Mouse (Mus musculus): Measurements from ENCODE around the gene Tsks.
A peak's percentile ranks its signal among the peaks of the same experiment; 100 is the strongest.

The Tsks gene

GRCm38 (mm10) chr7:44942904-44943303, at the start of gene Tsks:
TSS of gene Tsks (plus strand) at chr7:44943204.
- DNase-seq (ENCODE audit: low read depth, low spot score), result no peak

- no peak for DNase-seq (ENCODE audit: low read depth, low spot score)
These were observed 48.8 kb upstream of the Tsks start for GRCm38 (mm10) chr7:44894175-44894574.

GRCm38 (mm10) chr7:44895206-44895592, 47.8 kb upstream of the Tsks start:
- no peak for DNase-seq (ENCODE audit: low read depth, low spot score)

GRCm38 (mm10) chr7:44895593-44896434, 47.2 kb upstream of the Tsks start, which contains the start of gene Fuz:
TSS of gene Fuz (plus strand) at chr7:44896079.
- DNase-seq (ENCODE audit: low read depth, low spot score), result peak; percentile 99

GRCm38 (mm10) chr7:44896499-44896898, 46.5 kb upstream of the Tsks start:
- no peak for DNase-seq (ENCODE audit: low read depth, low spot score)

GRCm38 (mm10) chr7:44898607-44899006, 44.4 kb upstream of the Tsks start:
- DNase-seq (ENCODE audit: low read depth, low spot score), result peak; percentile 78

GRCm38 (mm10) chr7:44900632-44901031, 42.4 kb upstream of the Tsks start:
- no peak for DNase-seq (ENCODE audit: low read depth, low spot score)

GRCm38 (mm10) chr7:44901230-44901722, 41.7 kb upstream of the Tsks start:
- DNase-seq (ENCODE audit: low read depth, low spot score), result peak; percentile 89

GRCm38 (mm10) chr7:44905430-44905829, 37.6 kb upstream of the Tsks start:
- no peak for DNase-seq (ENCODE audit: low read depth, low spot score)

- no peak for DNase-seq (ENCODE audit: low read depth, low spot score)
These were observed 34.1 kb upstream of the Tsks start for GRCm38 (mm10) chr7:44908706-44909476.

GRCm38 (mm10) chr7:44914396-44914795, 28.6 kb upstream of the Tsks start:
- no peak for DNase-seq (ENCODE audit: low read depth, low spot score)

- DNase-seq (ENCODE audit: low read depth, low spot score), result no peak
These were observed 27.7 kb upstream of the Tsks start for GRCm38 (mm10) chr7:44915314-44915713.

- no peak for DNase-seq (ENCODE audit: low read depth, low spot score)
These were observed 26.8 kb upstream of the Tsks start for GRCm38 (mm10) chr7:44916191-44916590.

- DNase-seq (ENCODE audit: low read depth, low spot score), result no peak
These were observed 26.1 kb upstream of the Tsks start for GRCm38 (mm10) chr7:44916881-44917280.

- DNase-seq (ENCODE audit: low read depth, low spot score), result no peak
These were observed 24.8 kb upstream of the Tsks start for GRCm38 (mm10) chr7:44918219-44918618.

GRCm38 (mm10) chr7:44919127-44919526, 23.9 kb upstream of the Tsks start:
- no peak for DNase-seq (ENCODE audit: low read depth, low spot score)

- no peak for DNase-seq (ENCODE audit: low read depth, low spot score)
These were observed 20.5 kb upstream of the Tsks start for GRCm38 (mm10) chr7:44922530-44922929.

GRCm38 (mm10) chr7:44925468-44925867, 17.5 kb upstream of the Tsks start:
- peak; percentile 87 for DNase-seq (ENCODE audit: low read depth, low spot score)

GRCm38 (mm10) chr7:44928570-44928969, 14.4 kb upstream of the Tsks start:
- DNase-seq (ENCODE audit: low read depth, low spot score), result no peak

- peak; percentile 100 for DNase-seq (ENCODE audit: low read depth, low spot score)
These were observed 13.5 kb upstream of the Tsks start, which contains the start of gene Ap2a1 for GRCm38 (mm10) chr7:44929204-44930151. TSS of gene Ap2a1 (minus strand) at chr7:44929496.

- DNase-seq (ENCODE audit: low read depth, low spot score), result peak; percentile 94
These were observed 4.3 kb upstream of the Tsks start for GRCm38 (mm10) chr7:44938680-44939079.
